Mouse (Mus musculus) embryonic facial prominence, embryonic 15.5 days (tissue): ENCODE results near the gene Ttc4. TPM values are rescaled to one million over a fixed set of nuclear protein-coding genes. Genes with fewer than 3 reads are reported as not detected.

ENCODE experiments used
- ATAC-seq: fragments of 200-750 bp; cut with Nextera tagmentation; 2 replicates; pipeline ENCODE4 v1.8.0; 2017; ENCODE audit warnings: low read depth, moderate TSS enrichment; ENCODE audit not compliant: insufficient number of reproducible peaks, low FRiP score, low TSS enrichment
- H3K27ac ChIP-seq: fragments of 300-500 bp; sonication (generic); replicated peaks from 2 replicates; pipeline ENCODE4 v1.5.1; 2015; ENCODE audit warnings: mild to moderate bottlenecking, inconsistent platforms
- H3K27me3 ChIP-seq: fragments of 300-500 bp; sonication (generic); 2 replicates; pipeline ENCODE4 v1.6.1; 2015; ENCODE audit warnings: inconsistent platforms
- H3K36me3 ChIP-seq: fragments of 300-500 bp; sonication (generic); 2 replicates; pipeline ENCODE4 v1.6.1; 2015; ENCODE audit warnings: mild to moderate bottlenecking, inconsistent platforms
- H3K4me1 ChIP-seq: fragments of 300-500 bp; sonication (generic); 2 replicates; pipeline ENCODE4 v1.6.1; 2015; ENCODE audit warnings: inconsistent platforms
- H3K4me2 ChIP-seq: fragments of 300-500 bp; sonication (generic); replicated peaks from 2 replicates; pipeline ENCODE4 v1.6.1; 2015; ENCODE audit warnings: mild to moderate bottlenecking, inconsistent platforms
- H3K4me3 ChIP-seq: fragments of 300-500 bp; sonication (generic); replicated peaks from 2 replicates; pipeline ENCODE4 v1.5.1; 2015; ENCODE audit warnings: mild to moderate bottlenecking, inconsistent platforms
- H3K9ac ChIP-seq: fragments of 300-500 bp; sonication (generic); 2 replicates; pipeline ENCODE4 v1.6.1; 2015; ENCODE audit warnings: inconsistent platforms
- H3K9me3 ChIP-seq: fragments of 300-500 bp; sonication (generic); replicated peaks from 2 replicates; pipeline ENCODE4 v1.6.1; 2016; ENCODE audit warnings: inconsistent platforms
- WGBS: fragments of 180-500 bp; shearing (Covaris S2); methylation state at CpG from one replicate; pipeline ENCODE4 v1.1.7; 2015; 5-methylcytosine and 5-hydroxymethylcytosine counted together
- polyA plus RNA-seq: library from polyadenylated mRNA; unstranded; fragments of >200 nt; fragmentation: Nextera tagmentation; extraction: Ambion mirVana; gene quantifications from 2 replicates; pipeline ENCODE4 v1.2.1, GENCODE M21; 2015

Ttc4 gene
- polyA plus RNA-seq = 97.5 and 102 TPM in 2 replicates

DNA sequence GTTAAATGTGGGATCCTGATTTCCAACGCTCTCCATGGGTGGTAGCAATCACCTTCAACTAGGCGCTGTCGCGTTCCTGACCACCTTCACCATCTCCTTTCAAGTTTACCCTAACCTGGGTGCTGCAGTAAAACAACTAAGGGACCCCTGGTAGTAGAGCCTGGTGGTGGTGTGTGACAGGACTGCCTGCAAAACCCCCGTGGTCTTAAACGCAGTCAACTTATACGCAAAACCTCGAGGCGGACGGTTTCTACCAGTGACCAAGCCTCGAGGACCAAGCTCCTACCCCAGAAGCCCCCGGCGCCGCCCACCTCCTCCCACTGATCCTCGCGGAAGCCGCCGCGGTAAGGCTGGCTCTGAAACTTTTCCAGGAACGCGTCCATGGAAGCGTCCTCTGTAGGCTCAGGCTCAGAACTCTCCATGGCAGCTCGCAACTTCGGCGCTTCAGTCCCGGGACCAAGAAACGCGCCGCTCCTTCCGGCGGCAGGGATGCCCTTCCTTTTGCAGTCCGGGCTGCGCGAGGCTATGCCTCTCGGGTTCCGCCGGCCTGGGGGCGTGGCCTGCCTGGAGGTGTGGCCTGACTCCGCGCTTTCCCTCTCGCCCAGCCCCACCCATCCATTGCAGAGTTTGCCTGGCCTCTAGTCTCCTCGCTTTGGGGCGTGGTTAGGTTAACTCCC, at the start of gene Ttc4:
TSS of gene Ttc4 (minus strand) at position 503 of the 677 bp plus-strand sequence.
- H3K36me3 ChIP-seq = peaks cover 31% of the 10 kb centered on the region
- no peaks in the 10 kb centered on the region for H3K27me3 ChIP-seq
- peak within 1 kb of the TSS; percentile 89 for H3K4me3 ChIP-seq
- under 1% methylated on average over 43 of the region's 43 CpGs for WGBS
- H3K4me2 ChIP-seq = peak within 1 kb of the TSS; percentile 75
- peak within 1 kb of the TSS; percentile 71; the same call in 1 of the 2 replicates for H3K27ac ChIP-seq
- peak within 1 kb of the TSS; percentile 97 for H3K9ac ChIP-seq
- no peaks in the 10 kb centered on the region for H3K9me3 ChIP-seq
- peak; percentile 95 for ATAC-seq
- peaks cover 7% of the 10 kb centered on the region for H3K4me1 ChIP-seq

DNA sequence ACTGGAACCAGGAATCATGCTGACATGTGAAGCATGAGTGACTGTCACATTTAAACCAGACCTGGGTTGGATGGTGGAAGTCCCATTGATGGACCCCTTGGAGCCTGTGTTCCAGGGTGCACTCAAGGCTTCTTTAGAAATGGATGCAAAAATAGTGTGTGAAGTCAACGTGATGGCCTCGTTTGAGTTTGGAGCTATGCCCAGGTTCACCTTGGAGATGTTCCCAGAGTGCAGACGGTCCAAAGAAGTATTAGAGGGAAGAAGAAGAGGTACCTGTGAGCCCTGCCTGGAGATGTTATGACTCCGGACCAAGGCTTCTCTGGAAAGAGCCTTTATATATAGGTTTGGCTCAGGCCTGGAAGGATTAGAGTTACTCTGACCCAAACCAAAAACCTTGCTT, 41.9 kb upstream of the Ttc4 start:
- no peak overlapping the region for H3K4me3 ChIP-seq
- no peak overlapping the region for H3K4me2 ChIP-seq
- no peak for ATAC-seq
- no peak overlapping the region for H3K9ac ChIP-seq
- H3K4me1 ChIP-seq = no peaks in the 10 kb centered on the region
- H3K27me3 ChIP-seq = no peaks in the 10 kb centered on the region
- no peaks in the 10 kb centered on the region for H3K9me3 ChIP-seq
- H3K27ac ChIP-seq = no peak overlapping the region
- no peaks in the 10 kb centered on the region for H3K36me3 ChIP-seq
- 74% methylated on average over 4 of the region's 4 CpGs for WGBS

DNA sequence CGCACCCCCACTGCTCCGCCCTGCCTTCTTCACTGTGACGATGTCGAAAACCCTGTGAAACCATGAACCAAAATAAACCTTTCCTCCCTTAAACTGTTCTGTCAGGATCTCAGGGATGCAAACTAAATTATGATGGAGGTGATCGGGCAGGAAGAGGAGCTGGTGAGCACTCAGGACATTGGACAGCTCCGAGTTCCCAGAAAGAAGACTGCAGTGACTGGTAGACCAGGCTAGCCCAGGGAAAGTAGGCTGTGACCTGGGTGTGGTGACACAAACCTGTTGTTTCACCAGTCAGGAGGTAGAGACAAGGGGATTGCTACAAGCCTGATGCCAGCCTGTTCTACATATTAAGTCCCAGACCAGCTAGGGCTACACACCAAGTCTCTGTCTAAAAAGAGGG, 34.9 kb upstream of the Ttc4 start:
- ATAC-seq = no peak
- no peaks in the 10 kb centered on the region for H3K4me1 ChIP-seq
- H3K4me3 ChIP-seq = no peak overlapping the region
- 88% methylated on average over 6 of the region's 6 CpGs for WGBS
- no peak overlapping the region for H3K27ac ChIP-seq
- no peak overlapping the region for H3K4me2 ChIP-seq
- no peaks in the 10 kb centered on the region for H3K9me3 ChIP-seq
- no peaks in the 10 kb centered on the region for H3K36me3 ChIP-seq
- H3K27me3 ChIP-seq = no peaks in the 10 kb centered on the region
- H3K9ac ChIP-seq = no peak overlapping the region

DNA sequence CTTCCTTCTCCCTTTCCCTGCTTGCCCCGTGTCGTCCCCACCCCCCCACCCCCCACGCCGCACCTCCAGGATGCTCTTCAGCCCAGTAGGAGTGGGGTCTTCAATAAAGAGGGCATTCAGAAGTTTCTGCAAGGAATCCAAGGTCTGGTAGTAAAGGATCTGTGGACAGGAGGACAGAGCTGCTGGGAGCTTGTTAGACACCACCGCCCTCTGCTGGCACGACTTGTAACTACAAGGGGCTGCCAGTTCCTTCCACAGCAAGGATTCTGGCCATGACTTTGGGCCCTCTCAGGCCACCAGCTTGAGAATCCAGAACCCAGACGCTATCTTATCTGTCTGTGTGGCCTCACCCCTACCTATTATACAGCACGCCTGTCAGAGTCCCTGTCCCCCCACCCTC, 29.7 kb upstream of the Ttc4 start:
- H3K36me3 ChIP-seq = no peaks in the 10 kb centered on the region
- 0 out of 2 replicates have a peak, but pooled peaks cover 9% of the 10 kb centered on the region for H3K4me1 ChIP-seq
- H3K4me3 ChIP-seq = no peak overlapping the region
- H3K9me3 ChIP-seq = no peaks in the 10 kb centered on the region
- no peaks in the 10 kb centered on the region for H3K27me3 ChIP-seq
- ATAC-seq = 0 out of 2 replicates have a peak, but pooled peaks have one; percentile 12
- peak overlapping the region; percentile 38; the same call in 1 of the 2 replicates for H3K4me2 ChIP-seq
- H3K9ac ChIP-seq = no peak overlapping the region
- WGBS = 1% methylated on average over 8 of the region's 8 CpGs
- no peak overlapping the region for H3K27ac ChIP-seq

DNA sequence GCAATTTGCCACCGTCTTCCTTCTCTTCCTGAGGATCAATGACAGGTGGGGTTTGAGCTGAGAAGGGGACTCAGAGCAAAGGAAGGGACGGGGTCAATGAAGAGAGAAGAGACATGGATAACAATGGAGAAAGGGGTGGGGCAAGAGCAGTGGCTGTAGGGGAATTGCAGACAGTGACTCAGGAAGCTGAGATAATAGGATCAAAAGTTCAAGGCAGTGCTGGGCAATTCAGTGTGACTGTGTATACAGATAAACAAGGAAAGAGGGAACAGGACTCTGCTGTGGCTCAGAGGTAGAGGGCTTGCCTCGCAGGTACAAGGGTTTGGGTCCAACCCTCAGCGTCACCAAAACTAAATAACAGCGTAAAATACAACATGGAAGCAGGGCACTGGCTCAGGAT, 29.2 kb upstream of the Ttc4 start:
- H3K27me3 ChIP-seq = no peaks in the 10 kb centered on the region
- ATAC-seq = no peak
- no peaks in the 10 kb centered on the region for H3K9me3 ChIP-seq
- no peaks in the 10 kb centered on the region for H3K36me3 ChIP-seq
- peak overlapping the region; percentile 38; the same call in 1 of the 2 replicates for H3K4me2 ChIP-seq
- H3K9ac ChIP-seq = no peak overlapping the region
- 38% methylated on average over 5 of the region's 5 CpGs for WGBS
- no peak overlapping the region for H3K4me3 ChIP-seq
- H3K27ac ChIP-seq = no peak overlapping the region
- 0 out of 2 replicates have a peak, but pooled peaks cover 9% of the 10 kb centered on the region for H3K4me1 ChIP-seq

DNA sequence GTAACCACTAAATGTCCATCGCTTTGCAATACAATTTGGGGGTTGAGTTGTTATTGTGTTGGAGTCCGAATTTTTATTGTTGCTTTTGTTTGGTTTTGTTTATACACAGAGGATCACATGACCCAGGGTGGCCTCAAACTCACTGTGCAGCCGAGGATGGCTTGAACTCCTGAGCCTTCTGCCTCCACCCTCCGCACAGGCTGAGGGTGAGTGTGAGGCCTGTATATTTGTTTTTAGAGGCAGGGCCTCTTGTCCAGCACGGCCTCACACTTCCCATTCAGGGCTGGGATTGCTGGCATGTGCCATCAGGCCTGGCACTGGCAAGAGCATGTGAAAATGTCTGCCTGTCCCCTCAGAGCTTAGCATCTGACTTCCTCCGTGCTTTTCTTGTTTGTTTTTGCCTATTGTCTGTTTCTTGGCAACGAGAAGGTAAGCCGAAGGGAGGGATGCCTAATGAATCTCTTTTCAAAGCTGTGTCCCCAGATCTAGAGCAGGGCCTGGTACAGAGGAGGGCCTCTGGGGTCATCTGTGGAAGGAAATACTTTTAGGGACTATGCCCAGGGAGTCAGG, 26.4 kb upstream of the Ttc4 start:
- 0 out of 2 replicates have a peak, but pooled peaks cover 10% of the 10 kb centered on the region for H3K4me1 ChIP-seq
- WGBS = 55% methylated on average over 8 of the region's 8 CpGs
- no peak overlapping the region for H3K4me2 ChIP-seq
- no peaks in the 10 kb centered on the region for H3K36me3 ChIP-seq
- H3K27me3 ChIP-seq = no peaks in the 10 kb centered on the region
- H3K9me3 ChIP-seq = no peaks in the 10 kb centered on the region
- H3K4me3 ChIP-seq = no peak overlapping the region
- ATAC-seq = no peak
- no peak overlapping the region for H3K9ac ChIP-seq
- no peak overlapping the region for H3K27ac ChIP-seq

DNA sequence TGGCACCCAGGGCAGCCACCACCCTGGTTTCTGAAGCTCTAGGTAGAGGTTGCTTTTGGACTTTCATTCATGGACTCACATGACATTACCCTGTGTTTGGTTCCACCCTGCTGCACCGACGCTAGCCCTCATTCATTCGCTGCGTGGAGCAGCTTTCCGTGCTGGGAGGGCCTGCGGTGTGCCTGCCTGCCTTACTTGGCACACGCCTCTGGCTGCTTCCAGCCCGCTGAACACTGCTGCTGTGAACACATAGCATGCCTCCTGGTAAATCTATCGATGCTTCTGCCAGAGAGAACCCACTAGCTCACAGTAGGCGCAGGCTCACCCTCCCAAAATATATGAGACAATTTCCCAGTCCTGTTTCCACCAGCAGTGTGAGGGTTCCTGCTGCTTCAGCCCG, 25.7 kb upstream of the Ttc4 start:
- no peak overlapping the region for H3K9ac ChIP-seq
- no peaks in the 10 kb centered on the region for H3K9me3 ChIP-seq
- H3K27me3 ChIP-seq = no peaks in the 10 kb centered on the region
- no peak for ATAC-seq
- no peaks in the 10 kb centered on the region for H3K36me3 ChIP-seq
- peaks cover 15% of the 10 kb centered on the region; the same call in 1 of the 2 replicates for H3K4me1 ChIP-seq
- no peak overlapping the region for H3K4me2 ChIP-seq
- 60% methylated on average over 11 of the region's 11 CpGs for WGBS
- no peak overlapping the region for H3K4me3 ChIP-seq
- no peak overlapping the region; the same call in 1 of the 2 replicates for H3K27ac ChIP-seq

DNA sequence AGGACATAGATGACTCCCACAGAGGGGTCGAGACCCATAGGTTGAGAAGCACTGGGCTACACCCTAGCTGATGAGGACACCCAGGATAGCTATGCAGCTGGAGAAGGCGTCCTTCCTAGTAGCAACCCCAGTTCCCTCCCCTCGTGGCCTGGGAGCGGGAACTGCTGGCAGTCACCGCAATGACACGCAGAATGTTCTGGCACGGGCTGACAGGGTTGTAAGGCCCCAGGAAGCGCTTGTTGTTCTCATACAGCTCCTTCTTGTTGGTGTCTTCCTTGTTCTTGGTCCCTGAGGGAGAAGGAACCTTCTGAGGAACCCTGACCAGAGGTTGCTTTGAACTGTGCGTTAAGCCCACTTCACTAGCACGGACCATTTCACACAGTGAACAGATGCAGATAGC, 25.2 kb upstream of the Ttc4 start:
- H3K4me1 ChIP-seq = peaks cover 15% of the 10 kb centered on the region; the same call in 1 of the 2 replicates
- no peaks in the 10 kb centered on the region for H3K36me3 ChIP-seq
- H3K4me2 ChIP-seq = no peak overlapping the region
- no peak for ATAC-seq
- no peak overlapping the region for H3K4me3 ChIP-seq
- H3K9me3 ChIP-seq = no peaks in the 10 kb centered on the region
- H3K27me3 ChIP-seq = no peaks in the 10 kb centered on the region
- H3K27ac ChIP-seq = no peak overlapping the region
- H3K9ac ChIP-seq = no peak overlapping the region
- 77% methylated on average over 10 of the region's 10 CpGs for WGBS

DNA sequence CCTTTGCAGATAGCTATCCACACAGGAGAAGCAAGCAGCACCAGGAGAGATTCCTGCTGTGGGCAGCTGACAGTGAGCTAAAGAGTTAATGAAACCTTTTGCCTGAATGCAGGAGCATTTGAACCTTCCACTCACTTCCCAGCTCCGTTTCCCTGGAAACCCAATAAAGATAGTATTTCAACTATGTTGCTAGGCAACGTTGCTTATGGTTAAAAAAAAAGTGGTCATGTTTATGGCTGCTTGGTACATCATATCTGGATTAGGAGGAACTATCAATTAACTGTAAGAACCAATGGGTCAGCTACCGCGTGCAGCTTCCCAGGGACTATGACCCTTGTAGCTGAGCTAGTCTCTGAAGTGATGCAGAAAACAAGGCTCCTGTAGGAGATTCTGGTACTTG, 22.1 kb upstream of the Ttc4 start:
- WGBS = 32% methylated on average over 4 of the region's 4 CpGs
- Histone ChIP-seq H3K27ac (no peak overlapping the region), H3K4me2 (no peak overlapping the region), H3K4me1 (peaks cover 11% of the 10 kb centered on the region; the same call in 1 of the 2 replicates), H3K4me3 (no peak overlapping the region), H3K27me3 (peaks cover 8% of the 10 kb centered on the region; the same call in 1 of the 2 replicates), H3K9me3 (no peaks in the 10 kb centered on the region), H3K36me3 (no peaks in the 10 kb centered on the region), H3K9ac (no peak overlapping the region)
- ATAC-seq = no peak

DNA sequence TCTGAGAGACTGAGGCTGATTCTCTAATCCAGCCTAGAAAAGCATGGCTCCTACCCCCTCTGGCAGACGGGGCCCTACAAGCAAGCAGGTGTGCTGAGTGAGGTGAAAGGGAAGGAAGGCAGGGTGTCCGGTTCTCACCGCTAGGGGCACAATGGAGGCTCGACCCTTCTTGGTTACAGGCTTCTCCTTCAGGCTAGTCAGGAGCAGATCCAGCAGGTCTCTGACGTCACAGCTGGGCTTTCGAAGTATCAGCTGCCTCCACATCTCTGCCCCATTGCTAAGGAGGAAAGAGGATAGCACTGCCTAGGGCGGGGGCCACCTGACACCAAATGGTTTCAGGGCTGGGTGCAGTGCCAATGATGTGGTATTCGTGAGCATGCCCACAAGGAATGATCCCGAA, 21.2 kb upstream of the Ttc4 start:
- WGBS = 14% methylated on average over 9 of the region's 9 CpGs
- Histone ChIP-seq H3K36me3 (no peaks in the 10 kb centered on the region), H3K27me3 (peaks cover 8% of the 10 kb centered on the region; the same call in 1 of the 2 replicates), H3K9ac (no peak overlapping the region), H3K27ac (no peak overlapping the region), H3K4me3 (no peak overlapping the region), H3K4me1 (peaks cover 8% of the 10 kb centered on the region; the same call in 1 of the 2 replicates), H3K9me3 (no peaks in the 10 kb centered on the region), H3K4me2 (no peak overlapping the region)
- no peak; the same call in 1 of the 2 replicates for ATAC-seq

DNA sequence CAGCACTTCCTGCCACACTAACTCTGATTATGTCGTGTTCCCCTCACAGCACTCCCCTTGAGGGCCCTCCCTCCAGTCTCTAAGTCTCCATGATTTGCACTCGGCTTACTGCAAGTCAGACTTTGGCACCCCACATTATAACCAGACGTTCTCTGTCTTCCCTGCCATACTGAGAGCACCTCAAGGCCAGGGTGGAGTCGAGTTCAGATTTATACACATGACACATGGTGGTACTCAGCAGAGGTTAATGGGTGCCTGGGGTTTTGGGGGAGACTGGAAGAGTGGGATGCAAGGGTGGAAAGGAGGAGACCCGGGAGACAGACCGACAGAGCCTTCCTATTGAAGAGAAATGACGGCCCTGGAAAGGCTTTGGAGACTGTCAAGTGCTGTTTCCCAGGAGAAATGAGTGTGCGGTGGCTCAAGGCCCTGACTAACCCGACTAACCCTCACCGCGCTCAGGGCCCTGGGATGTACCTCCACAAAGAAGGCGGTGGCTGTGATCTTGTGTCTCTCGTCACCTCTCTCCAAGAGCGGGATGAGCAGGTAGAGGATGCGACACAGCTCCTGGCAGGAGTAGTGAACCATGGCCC, 15.2 kb upstream of the Ttc4 start:
- Histone ChIP-seq H3K27ac (no peak overlapping the region), H3K9ac (no peak overlapping the region), H3K36me3 (no peaks in the 10 kb centered on the region), H3K4me1 (no peaks in the 10 kb centered on the region), H3K9me3 (no peaks in the 10 kb centered on the region), H3K27me3 (peaks cover 8% of the 10 kb centered on the region; the same call in 1 of the 2 replicates), H3K4me2 (no peak overlapping the region), H3K4me3 (no peak overlapping the region)
- no peak for ATAC-seq
- 80% methylated on average over 15 of the region's 15 CpGs for WGBS
